Mouse (Mus musculus) lung, postnatal 25 days (tissue): ENCODE results near the gene Polr3h.

Experiments
- DNase-seq: peaks from one replicate; pipeline ENCODE4 v3.0.0; 2022; ENCODE audit warnings: low spot score

Polr3h gene

GRCm38 (mm10) chr15:81872262-81873136 is 53.5 kb downstream of the Polr3h start, which contains the start of gene Aco2:
Gene Aco2 (plus strand): TSS chr15:81872309.
- DNase-seq = peak; percentile 99

- DNase-seq = peak; percentile 89
Observed at GRCm38 (mm10) chr15:81871604-81872261, 54.3 kb downstream of the Polr3h start, which contains the start of gene Phf5a. Gene Phf5a (minus strand): TSS chr15:81871911.

- DNase-seq = no peak
Observed at GRCm38 (mm10) chr15:81869985-81870384, 56.1 kb downstream of the Polr3h start.

DNA sequence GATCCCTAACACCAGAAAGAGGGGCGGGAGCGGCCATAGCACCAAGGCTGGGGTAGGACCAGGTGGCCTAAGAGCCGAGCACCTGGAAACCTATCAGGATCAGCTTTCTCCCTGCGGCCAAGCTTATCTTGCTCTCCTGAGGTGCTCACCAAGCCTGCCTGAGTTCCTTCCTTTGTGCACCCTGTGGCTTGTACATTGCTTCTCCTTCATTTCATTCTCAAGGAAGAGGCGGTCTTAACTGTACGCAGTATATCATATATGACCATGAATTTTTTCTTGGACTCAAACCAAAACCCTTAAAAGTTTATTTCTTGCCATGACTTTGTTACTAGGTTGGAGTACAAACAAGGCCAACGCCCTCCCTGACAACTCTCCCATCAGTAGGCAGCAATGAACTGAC is 61.8 kb downstream of the Polr3h start:
- DNase-seq = no peak

- peak; percentile 83 for DNase-seq
Observed at GRCm38 (mm10) chr15:81860471-81861135, 65.4 kb downstream of the Polr3h start.

GRCm38 (mm10) chr15:81859330-81860255 is 66.4 kb downstream of the Polr3h start:
- DNase-seq = peak; percentile 96

GRCm38 (mm10) chr15:81858517-81859329 is 67.3 kb downstream of the Polr3h start, which contains the start of gene Tob2:
Gene Tob2 (minus strand): TSS chr15:81858796.
- peak; percentile 55 for DNase-seq

DNA sequence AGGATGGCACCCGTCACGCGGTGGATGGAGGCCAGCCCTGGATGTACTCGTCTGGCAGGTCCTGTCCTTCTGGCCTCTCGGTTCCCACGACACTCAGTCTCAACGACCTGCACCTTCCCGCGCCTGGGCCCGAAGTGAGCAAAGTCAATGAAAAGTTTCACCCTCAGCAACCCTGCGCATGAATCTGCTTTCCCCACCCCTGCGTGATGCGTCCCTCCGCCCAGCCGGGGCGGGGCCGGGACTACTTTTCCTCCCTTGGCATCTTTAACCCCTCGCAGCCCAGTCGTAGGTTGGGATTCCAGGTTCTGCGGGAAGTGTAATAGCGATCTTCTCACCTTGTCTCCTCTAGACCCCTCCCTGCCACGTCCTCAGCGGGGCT is 67.9 kb downstream of the Polr3h start:
- DNase-seq = peak; percentile 94

DNA sequence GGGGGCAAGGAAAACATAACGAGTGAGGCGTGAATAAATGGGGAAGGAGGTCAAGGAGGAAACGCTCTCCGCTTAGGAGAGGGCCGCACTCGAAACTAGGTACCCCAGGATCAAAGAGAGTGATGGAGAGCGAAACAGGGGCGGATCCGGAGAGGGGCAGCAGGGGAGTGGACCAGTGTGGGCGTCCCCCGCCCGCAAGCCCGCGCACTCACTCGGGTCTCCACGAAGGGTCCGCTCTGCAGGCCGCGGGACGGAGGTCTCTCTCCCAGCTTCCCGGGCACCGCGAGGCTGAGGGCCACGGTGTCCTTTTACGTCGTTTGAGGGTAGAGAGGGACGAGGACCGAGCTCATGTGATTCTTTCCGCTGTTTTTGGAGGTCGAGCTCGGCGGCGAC is 68.3 kb downstream of the Polr3h start:
- DNase-seq = no peak

DNA sequence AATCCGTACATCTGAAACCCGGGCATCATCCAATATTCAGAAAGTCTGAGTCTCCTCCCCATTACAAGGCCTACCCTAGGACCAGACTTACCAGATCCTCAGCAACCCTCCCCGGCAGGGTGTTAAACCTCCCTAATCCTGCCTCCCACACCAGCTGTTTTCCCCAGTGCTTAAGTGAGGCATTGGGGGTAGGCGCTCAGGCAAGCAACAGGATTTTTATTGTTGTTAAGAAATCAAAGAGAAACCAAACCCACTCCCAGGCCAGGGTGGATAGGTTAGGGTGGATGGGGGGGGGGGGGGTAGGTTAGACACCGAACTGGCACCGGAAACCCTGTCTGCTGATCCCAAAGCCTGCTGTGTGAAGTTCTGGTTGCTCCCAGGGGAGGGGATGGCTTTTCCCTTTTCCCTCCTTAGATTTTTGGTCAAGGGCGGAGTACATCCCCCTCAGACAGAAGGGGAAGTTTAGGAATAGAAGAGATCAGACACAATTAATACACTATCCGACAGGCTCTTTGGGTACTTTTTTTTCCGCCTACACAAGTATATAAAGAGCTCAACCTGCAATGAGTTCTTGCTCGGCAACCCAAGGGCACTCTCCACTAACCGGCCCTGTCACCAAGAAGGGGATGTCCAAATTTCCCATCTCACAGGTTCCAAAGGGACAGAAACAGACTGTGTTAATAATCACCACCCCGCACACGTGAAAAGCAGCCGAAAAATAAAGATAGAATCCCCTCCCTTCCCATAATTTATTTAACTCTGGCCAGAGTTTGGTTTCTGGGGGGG is 68.9 kb downstream of the Polr3h start:
- no peak for DNase-seq

DNA sequence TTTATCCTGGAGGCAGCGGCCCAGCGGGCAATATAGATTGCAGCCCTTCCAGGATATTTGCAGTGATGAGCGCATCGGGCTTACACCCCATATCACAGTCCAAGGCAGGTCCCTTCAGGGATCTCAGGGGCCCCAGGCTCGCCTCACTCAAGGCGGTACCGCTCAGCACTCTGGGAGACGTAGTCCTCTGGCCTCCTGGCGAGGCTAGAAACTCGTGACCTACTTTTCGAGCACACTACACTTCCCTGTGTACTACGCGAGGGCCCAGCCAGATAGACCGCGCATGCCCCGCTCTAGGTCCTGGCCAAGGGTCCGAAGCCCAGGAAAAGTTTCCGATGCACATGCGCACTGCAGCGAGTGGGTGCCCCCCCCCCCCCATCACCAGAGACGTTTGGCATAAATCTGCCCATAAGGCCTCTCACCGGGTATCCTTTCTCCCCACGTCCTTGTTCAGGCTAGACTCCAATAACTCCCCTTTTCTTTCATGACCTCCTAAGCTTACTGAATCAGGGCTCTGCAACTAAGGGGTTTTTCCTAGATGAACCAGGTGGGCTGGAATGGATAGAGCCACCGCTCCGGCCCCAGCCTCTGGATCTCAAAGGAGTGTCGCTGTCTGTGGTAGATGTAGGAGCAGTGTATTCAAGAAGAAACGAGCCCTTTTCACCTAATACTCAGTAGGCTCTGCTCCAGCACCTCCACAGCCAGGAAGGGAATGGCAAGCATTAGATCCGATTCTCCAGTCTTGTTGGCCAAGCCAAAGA is 69.8 kb downstream of the Polr3h start:
- DNase-seq = peak; percentile 91

- no peak for DNase-seq
Observed at GRCm38 (mm10) chr15:81853081-81853480, 73.0 kb downstream of the Polr3h start.

DNA sequence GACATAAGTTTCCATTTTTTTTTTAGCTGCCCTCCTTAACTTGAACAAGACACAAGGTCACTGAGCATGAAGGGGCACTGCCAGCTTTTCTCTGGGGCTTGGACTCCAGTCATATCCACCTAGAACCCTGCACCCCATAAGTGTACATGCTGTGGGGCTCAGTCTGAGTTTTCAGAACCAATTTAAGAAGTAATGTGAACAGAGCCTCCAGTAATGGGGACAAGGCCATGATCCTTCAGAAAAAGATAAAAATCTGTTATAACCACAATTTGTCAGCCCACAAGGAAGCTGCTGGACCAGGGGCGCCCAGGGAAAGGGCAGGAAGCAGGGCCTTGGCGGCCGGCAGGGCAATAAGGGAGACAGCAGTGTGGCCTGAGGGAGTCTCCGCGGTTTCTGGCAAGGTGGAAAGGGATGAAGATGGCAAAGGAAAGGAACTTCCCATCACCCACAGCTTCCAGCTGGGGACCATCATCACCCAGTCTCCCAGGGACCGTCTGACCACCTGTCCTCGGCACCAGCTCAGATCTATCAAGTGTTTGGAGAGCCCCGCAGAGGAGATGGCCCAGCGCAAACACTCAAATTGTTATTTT is 73.5 kb downstream of the Polr3h start:
- DNase-seq = no peak

DNA sequence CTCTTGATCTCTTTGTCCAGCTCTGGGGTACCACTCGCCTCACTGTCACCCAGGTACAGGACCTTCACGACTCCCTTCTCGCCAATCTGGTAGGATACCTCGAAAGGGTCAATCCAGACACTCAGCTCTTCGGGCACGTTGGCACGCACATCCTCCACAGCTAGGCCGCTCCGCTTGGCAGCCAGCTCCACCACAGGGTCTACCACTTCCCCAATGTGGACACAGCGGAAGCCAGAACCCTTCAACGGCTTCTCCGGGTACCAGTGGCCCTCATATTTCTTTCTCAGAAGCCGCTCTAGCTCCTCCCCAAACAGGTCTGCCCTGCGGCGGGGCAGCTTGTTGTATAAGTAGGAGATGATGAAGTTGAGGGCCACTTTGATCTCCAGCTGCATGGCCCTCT is 74.7 kb downstream of the Polr3h start:
- DNase-seq = no peak

- DNase-seq = no peak
Observed at GRCm38 (mm10) chr15:81850718-81851117, 75.3 kb downstream of the Polr3h start.

DNA sequence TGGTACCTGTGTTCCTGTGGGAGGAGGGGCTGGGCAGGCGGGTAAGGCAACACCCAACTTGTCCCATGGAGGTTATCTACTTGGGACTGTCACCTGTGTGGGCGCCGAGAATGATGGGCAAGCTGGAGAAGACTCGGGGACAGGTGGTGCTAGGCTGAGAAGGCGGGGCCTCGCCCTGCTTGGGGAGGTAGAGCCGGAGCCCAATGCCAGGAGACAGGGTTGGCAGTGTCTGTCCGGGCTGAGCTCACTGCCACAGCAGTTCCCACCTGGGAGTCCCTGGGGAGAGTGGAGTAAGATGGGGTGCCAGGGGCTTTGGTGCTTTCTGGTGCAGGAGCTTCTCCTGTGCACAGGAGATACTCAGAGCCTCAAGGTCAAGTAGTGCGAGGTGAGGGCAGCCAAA is 76.9 kb downstream of the Polr3h start:
- DNase-seq = no peak

DNA sequence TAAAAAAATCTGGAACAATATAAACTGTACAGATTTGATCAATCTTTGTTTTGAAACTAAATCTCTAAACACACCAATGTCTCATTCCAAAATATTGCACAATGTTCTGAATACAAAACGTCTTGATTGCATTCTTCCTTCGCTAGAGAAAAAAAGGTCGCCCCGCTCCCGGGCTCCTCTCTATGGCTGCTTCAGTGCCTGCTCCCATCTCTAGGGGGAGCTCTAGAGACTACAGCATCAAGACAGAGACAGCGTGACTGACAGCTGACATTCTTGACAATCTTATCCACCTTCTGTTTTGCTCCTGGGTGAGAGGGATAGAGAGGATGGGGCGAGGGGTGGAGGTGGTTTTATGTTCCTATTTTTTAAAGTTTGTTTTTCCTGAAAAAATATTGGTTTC is 77.7 kb downstream of the Polr3h start:
- peak; percentile 78 for DNase-seq

- DNase-seq = no peak
Observed at GRCm38 (mm10) chr15:81847861-81848260, 78.2 kb downstream of the Polr3h start.

DNA sequence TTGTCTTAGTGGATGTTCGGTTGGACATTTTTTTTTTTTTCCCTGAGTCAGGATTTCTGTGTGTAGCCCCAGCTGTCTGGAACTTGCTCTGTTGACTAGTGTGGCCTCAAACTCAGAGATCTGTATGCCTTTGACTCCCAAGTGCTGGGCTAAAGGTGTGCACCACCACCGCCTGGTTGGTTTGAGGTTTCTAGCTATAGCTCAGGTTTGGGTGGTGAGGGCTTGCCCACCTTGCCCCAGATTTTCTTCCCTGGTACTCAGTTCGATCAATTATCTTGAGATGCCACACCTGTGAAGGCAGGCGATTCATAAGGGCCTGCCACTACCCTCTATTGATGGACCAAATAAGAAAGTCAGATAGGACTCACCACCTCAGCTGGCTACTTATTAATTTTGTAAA is 78.9 kb downstream of the Polr3h start:
- DNase-seq = no peak
